Mouse (Mus musculus) lung, adult 2 months (tissue): ENCODE results near the gene Dnaaf3.

ENCODE experiments used
- CTCF ChIP-seq: fragments of 200-500 bp; IDR thresholded peaks from 2 replicates; pipeline ENCODE4 v1.5.1; 2011; ENCODE audit warnings: mild to moderate bottlenecking, low read length, control low read depth; ENCODE audit not compliant: insufficient read depth
- POLR2A ChIP-seq: fragments of 200-500 bp; IDR thresholded peaks from 2 replicates; pipeline ENCODE4 v1.6.1; 2011; ENCODE audit warnings: low read depth, mild to moderate bottlenecking, control low read depth, low read length, borderline replicate concordance; ENCODE audit errors: extremely low read depth

GRCm38 (mm10) chr7:4515853-4516252 lies 16.4 kb downstream of the Dnaaf3 start:
- TF ChIP-seq CTCF (no peak), POLR2A (no peak)
